Mouse (Mus musculus) natural killer cell, adult 2 months (primary cell): Measurements from ENCODE around the gene Zfp39.
"Not testable (repeated sequence)": the region's sequence is repeated elsewhere in the genome, so short reads cannot be mapped to it uniquely, and the experiment has no call there.

Source experiments
- DNase-seq, 2 experiments: peaks; one replicate each; pipeline ENCODE4 v3.0.0; 2022; ENCODE audit warnings: low spot score in 2 of 2

The Zfp39 gene

DNA sequence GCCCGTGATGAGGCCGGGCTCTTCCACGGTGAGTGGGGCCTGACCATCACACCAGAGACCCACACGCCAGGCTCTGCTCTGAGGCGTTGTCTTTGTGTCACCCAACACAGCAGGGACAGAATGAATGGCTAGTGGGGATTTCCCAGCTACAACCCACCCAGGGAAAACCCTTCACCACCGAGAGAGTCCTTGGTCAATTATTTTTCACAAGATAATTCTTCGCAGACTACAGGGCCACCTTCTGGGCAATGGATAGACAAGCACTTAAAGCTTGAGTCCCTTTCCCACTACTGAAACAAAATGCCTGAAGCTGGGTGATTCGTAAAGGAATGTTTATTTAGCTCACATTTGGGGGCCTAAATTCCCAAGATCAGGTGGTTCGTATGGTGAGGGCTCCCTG is 18.4 kb upstream of the Zfp39 start:
- no peak for DNase-seq

DNA sequence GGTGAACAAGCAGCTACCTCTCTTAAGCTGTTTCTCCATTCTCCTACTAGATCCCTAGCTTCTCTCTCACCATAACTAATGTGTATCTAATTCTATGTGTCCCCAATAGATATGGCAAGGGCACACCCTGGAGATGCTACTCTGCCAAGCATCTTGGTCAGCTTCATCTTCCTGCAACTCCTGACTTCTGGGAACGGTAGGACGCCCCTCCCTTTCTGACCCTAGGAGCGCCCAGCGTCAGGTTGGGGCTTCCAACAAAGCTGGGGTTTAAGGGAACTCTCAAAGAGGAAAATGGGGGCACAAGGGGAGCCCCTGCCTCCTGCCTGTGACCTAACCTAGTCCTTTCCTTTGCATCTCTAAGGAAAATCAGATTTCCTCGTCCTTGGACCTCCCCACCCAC is 14.7 kb upstream of the Zfp39 start:
- DNase-seq, result no peak

- no peak for DNase-seq
Measured at GRCm38 (mm10) chr11:58917745-58918366, 13.8 kb upstream of the Zfp39 start, which contains the start of gene Btnl10. Btnl10 (plus strand) TSS chr11:58917908.

- peak; percentile 66 to 78 for DNase-seq
Measured at GRCm38 (mm10) chr11:58916879-58917744, 13.1 kb upstream of the Zfp39 start.

DNA sequence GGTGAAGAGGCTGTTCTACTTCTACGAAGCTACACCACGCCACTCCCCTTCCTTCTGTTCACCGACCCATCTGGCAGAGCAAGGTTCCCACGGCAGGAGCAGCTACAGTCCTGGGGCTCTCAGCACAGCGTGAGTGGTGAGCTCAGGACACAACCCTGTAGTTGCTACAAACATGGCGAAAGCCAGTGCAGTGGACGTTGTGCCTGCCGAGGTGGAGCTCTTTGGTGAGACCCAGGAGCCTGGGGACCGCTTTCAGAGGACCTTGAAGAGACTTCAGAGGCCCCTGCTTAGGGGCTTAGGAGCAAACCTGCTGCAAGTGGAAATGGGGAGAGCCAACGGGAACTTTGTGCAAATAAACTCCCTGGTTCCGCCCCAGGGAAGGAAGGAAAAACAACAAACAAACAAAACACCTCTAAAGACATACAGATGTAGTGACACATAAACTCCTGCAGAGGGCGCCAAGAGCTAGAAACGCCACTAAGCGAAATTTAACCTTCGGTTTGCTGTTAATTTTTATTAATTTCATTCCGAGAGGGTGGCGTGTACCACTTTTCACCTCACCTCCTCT is 10.5 kb upstream of the Zfp39 start:
- DNase-seq, result peak in 1 of 2 experiments; percentile 23

GRCm38 (mm10) chr11:58913776-58914175 is 9.8 kb upstream of the Zfp39 start:
- no peak for DNase-seq

DNA sequence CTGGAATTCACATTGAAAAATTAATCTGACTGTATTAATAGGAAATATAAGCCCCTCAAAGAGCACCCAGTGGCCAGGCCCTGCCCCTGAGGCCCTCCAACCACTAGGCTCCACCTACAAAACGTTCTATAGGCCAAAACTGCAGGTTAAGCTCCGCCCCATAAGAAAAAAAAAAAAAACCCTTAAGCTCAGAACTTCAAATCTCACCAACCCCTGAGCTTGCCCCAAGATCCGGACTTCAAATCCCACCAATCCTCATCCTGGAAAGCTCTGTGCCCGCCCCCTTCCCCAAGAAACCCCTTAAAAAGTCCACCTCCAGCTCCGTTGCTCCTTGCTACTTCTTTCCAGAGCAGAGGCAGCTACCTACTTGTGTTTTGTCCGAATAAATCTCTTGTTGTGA is 813 bp upstream of the Zfp39 start:
- DNase-seq, result peak in 1 of 2 experiments; percentile 31

DNA sequence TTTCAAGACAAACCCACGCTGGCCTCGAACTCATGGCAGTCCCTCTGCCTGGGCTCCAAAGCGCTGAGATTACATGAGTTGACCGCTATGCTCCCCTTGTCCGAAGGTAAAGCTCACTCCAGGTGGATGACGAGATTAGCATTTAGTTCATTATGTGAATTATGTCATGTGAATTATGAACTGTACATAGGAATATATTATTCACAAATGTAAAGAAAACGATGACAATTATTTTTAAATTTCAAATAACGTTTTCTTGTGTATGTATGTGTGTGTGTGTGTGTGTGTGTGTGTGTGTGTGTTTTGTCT is 339 bp upstream of the Zfp39 start:
- DNase-seq, result no peak

GRCm38 (mm10) chr11:58901080-58901479 is 2.9 kb downstream of the Zfp39 start:
- no peak for DNase-seq

- no peak for DNase-seq
Measured at GRCm38 (mm10) chr11:58897485-58897884, 6.5 kb downstream of the Zfp39 start.

DNA sequence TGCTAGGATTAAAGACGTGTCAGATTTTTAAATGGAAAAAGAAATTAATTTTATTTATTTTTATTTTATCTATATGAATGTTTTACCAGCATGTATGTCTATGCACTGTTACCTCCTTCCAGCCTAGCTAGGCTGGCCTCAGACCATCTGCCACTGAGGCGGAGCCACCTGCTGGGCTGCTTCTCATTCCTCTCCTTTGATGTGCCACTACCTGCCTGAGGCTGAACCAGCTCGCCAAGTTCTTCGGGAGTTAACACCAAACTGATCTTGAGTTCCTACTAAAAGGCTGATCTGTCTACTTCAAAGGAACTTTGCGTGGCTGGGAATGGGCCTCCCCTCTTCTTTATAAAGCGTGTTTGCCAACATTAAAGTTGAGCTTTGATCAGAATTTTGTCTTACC is 9.6 kb downstream of the Zfp39 start:
- DNase-seq, result no peak

DNA sequence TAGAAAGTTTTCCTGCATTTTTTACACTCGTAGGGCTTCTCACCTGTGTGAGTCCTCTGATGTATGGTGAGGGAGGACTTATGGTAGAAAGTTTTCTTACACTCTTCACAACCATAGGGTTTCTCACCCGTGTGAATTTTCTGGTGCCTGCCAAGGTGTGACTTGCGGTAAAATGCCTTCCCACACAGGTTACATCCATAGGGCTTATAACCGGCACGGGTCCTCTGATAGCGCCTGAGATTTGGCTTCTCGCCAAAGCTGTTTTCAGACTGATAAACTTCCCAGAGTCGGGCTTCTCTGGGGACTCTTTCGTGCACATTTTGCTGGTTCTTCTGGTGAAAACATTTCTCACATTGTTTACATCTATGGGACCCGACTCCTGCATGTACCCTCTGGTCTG is 13.5 kb downstream of the Zfp39 start:
- DNase-seq, result no peak

DNA sequence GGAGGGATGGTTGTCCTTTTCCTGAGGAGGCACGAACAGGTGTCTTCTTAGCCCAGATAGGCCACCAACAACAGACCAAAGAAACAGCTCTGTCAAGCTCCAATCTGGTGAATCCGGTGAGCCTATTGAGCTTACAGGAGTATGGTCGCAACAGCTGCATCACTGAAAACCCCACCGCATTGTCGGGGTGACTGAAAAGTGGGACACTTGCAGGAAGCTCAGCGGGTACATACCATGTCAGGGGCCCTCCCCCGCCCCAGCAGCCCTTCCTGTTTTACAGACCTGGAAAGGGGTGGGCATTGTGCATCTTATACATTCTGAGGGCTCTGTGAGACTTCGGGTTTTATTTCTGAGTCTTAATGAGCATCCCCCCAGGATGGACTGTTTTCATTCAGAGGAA is 20.3 kb downstream of the Zfp39 start:
- no peak for DNase-seq

- no peak for DNase-seq
Measured at GRCm38 (mm10) chr11:58870961-58871360, 33.1 kb downstream of the Zfp39 start.

DNA sequence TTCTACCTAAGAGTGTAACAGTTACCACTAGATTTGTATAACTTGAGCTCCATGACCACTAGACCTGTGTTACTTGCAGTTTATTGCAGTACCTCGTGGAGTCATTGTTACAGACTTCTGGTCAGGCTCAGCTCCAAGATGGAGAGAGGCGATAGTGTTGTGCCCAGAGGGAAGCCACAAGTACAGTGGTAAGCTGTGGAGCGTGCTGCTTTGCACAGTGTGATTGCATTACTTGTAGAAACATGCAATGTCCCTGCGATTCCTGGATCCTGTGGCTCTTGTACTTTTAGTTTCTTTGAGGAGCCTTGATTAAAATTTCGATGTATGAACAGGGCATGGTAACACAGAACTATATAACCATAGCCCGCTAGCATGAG is 36.1 kb downstream of the Zfp39 start:
- DNase-seq, result no peak

GRCm38 (mm10) chr11:58867039-58867953 is 36.7 kb downstream of the Zfp39 start, which contains the start of gene 2810021J22Rik:
2810021J22Rik (plus strand) TSS chr11:58867216.
- DNase-seq, result peak; percentile 87 to 89

GRCm38 (mm10) chr11:58860744-58861143 is 43.3 kb downstream of the Zfp39 start:
- DNase-seq, result no peak

DNA sequence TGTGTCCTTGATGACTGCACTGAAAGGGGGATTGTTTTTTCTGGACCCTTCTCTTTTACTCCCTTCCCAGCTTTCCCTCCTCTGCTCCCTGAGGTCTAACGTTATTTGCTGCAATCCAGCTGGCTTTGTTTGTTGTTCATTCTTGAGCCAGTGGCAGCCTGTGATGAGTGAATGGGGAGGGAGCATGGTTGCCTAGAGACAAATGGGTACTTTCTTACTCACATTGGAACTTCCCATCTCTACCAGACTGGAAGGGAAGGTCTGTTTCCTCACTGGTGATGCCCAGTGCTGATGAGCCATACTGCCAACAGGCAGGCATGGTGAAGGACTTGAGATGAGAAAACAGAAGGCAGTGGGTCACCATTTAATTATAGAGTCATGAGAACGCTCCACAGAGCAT is 54.3 kb downstream of the Zfp39 start:
- DNase-seq, result no peak

GRCm38 (mm10) chr11:58847636-58848035 is 56.4 kb downstream of the Zfp39 start:
- no peak for DNase-seq

GRCm38 (mm10) chr11:58846919-58847461 is 57.0 kb downstream of the Zfp39 start, which contains the start of gene Gm12258:
Gm12258 (plus strand) TSS chr11:58847158.
- DNase-seq, result peak; percentile 87 to 92

DNA sequence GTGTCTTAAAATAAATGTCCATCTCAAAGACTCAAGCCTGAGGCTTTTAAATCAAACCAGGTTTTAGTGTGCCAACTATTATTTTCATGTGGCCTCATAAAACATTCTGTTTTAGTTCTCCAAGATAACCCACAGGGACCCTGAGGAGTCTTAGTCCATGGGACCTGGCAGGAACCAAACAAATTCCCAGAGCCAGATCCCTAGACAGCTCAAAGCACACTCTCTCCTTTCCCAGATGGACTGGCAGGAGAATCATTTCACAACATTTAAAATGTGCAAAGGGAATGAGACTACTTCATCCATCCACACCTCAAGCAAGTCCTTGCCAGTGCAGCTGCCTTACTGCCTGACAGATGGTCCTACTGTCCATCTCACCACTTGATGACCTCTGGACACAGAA is 65.1 kb downstream of the Zfp39 start, which contains the start of gene Olfr311:
Gene Olfr311, plus strand, starts transcription at position 301 of the 400 bp plus-strand sequence.
- not testable (repeated sequence) for DNase-seq
